Mouse (Mus musculus) CH12.LX (cell line): ENCODE data around the gene E4f1. TPM values are rescaled to one million over a fixed set of nuclear protein-coding genes. Genes with fewer than 3 reads are reported as not detected.
"Not testable (repeated sequence)": the region's sequence is repeated elsewhere in the genome, so short reads cannot be mapped to it uniquely, and the experiment has no call there.

Experiments used
- DNase-seq: peaks from one replicate; pipeline ENCODE4 v3.0.0-alpha.2; 2013; ENCODE audit errors: extremely low read depth
- H3K27ac ChIP-seq: 2 replicates; pipeline ENCODE4 v1.5.1; 2012; ENCODE audit warnings: low read depth, mild to moderate bottlenecking, control low read depth, moderate library complexity; ENCODE audit not compliant: insufficient read depth
- H3K27me3 ChIP-seq: replicated peaks from 2 replicates; pipeline ENCODE3; 2012; ENCODE audit warnings: inconsistent platforms
- H3K36me3 ChIP-seq, 2 experiments: replicated peaks in 1 of 2; 2 replicates each; pipeline versions ENCODE3 to v1.6.1; 2012; ENCODE audit warnings: inconsistent platforms in 1 of 2, low read length in 1 of 2, mild to moderate bottlenecking in 1 of 2, mixed read lengths in 1 of 2, moderate library complexity in 1 of 2; ENCODE audit not compliant: control insufficient read depth in 1 of 2, insufficient read depth in 1 of 2
- H3K4me1 ChIP-seq, 2 experiments: 2 replicates each; pipeline ENCODE4 v1.6.1; 2012; ENCODE audit warnings: inconsistent platforms in 1 of 2, moderate library complexity in 1 of 2; ENCODE audit not compliant: insufficient read depth in 2 of 2, control insufficient read depth in 1 of 2
- H3K4me2 ChIP-seq: 2 replicates; pipeline ENCODE4 v1.6.1; 2012; ENCODE audit warnings: low read depth, mild to moderate bottlenecking, control low read depth; ENCODE audit not compliant: poor library complexity, insufficient read depth, severe bottlenecking
- H3K4me3 ChIP-seq, 3 experiments: fragments of 150-350 bp in 1 of 3; sonication (generic) in 1 of 3; replicated peaks in 1 of 3; 2 replicates each; pipeline versions ENCODE3 to v1.5.1; 2011 to 2012; ENCODE audit warnings: low read depth in 2 of 3, low read length in 2 of 3, mild to moderate bottlenecking in 2 of 3, moderate library complexity in 2 of 3, control low read depth in 1 of 3, improper control_type of control experiment in 1 of 3, inconsistent platforms in 1 of 3, mixed read lengths in 1 of 3; ENCODE audit not compliant: poor library complexity in 1 of 3
- H3K79me2 ChIP-seq: replicated peaks from 2 replicates; pipeline ENCODE4 v1.6.1; 2012; ENCODE audit warnings: mild to moderate bottlenecking, moderate library complexity; ENCODE audit not compliant: control insufficient read depth, poor library complexity, insufficient read depth, severe bottlenecking; ENCODE audit errors: extremely low read depth
- H3K9ac ChIP-seq: 2 replicates; pipeline ENCODE4 v1.6.1; 2012; ENCODE audit warnings: low read depth, mild to moderate bottlenecking, control low read depth, moderate library complexity; ENCODE audit not compliant: insufficient read depth
- H3K9me3 ChIP-seq: replicated peaks from 2 replicates; pipeline ENCODE3; 2012; ENCODE audit warnings: low read length, inconsistent platforms, mixed read lengths
- BHLHE40 ChIP-seq: IDR thresholded peaks from 2 replicates; pipeline ENCODE4 v1.6.1; 2011; ENCODE audit warnings: mild to moderate bottlenecking, low read depth, low read length, improper control_type of control experiment
- CHD1 ChIP-seq: IDR thresholded peaks from 2 replicates; pipeline ENCODE4 v1.6.1; 2012; ENCODE audit warnings: low read depth, low read length, improper control_type of control experiment, inconsistent platforms
- CHD2 ChIP-seq: IDR thresholded peaks from 2 replicates; pipeline ENCODE4 v1.6.1; 2011; ENCODE audit warnings: low read length, improper control_type of control experiment
- CTCF ChIP-seq, 2 experiments: IDR thresholded peaks in 1 of 2; conservative IDR thresholded peaks in 1 of 2; 2 replicates each; pipeline ENCODE4 v1.5.1; 2011 to 2012; ENCODE audit warnings: low read depth in 2 of 2, low read length in 2 of 2, improper control_type of control experiment in 1 of 2, inconsistent platforms in 1 of 2, mild to moderate bottlenecking in 1 of 2, moderate library complexity in 1 of 2
- E2F4 ChIP-seq: IDR thresholded peaks from 2 replicates; pipeline ENCODE4 v1.6.1; 2011; ENCODE audit warnings: low read depth, low read length, improper control_type of control experiment; ENCODE audit not compliant: insufficient replicate concordance
- ELF1 ChIP-seq: IDR thresholded peaks from 2 replicates; pipeline ENCODE4 v1.6.1; 2014; ENCODE audit warnings: low read depth, mild to moderate bottlenecking, inconsistent platforms, low read length, improper control_type of control experiment
- ETS1 ChIP-seq: conservative IDR thresholded peaks from 2 replicates; pipeline ENCODE4 v1.6.1; 2012; ENCODE audit warnings: low read depth, mild to moderate bottlenecking, inconsistent platforms, low read length, improper control_type of control experiment, moderate library complexity
- HCFC1 ChIP-seq: IDR thresholded peaks from 2 replicates; pipeline ENCODE4 v1.6.1; 2012; ENCODE audit warnings: low read depth, mild to moderate bottlenecking, inconsistent platforms, low read length, improper control_type of control experiment
- IRF4 ChIP-seq: IDR thresholded peaks from 2 replicates; pipeline ENCODE4 v1.6.1; 2014; ENCODE audit warnings: low read depth, mild to moderate bottlenecking, inconsistent platforms, low read length, improper control_type of control experiment
- JUN ChIP-seq: IDR thresholded peaks from 2 replicates; pipeline ENCODE4 v1.6.1; 2011; ENCODE audit warnings: low read depth, mild to moderate bottlenecking, low read length, improper control_type of control experiment, moderate library complexity; ENCODE audit not compliant: insufficient read depth
- MAFK ChIP-seq: IDR thresholded peaks from 2 replicates; pipeline ENCODE4 v1.6.1; 2011; ENCODE audit warnings: low read length, improper control_type of control experiment; ENCODE audit not compliant: insufficient replicate concordance
- MEF2A ChIP-seq: IDR thresholded peaks from 2 replicates; pipeline ENCODE4 v1.6.1; 2014; ENCODE audit warnings: low read depth, mild to moderate bottlenecking, inconsistent platforms, low read length, improper control_type of control experiment, borderline replicate concordance
- PAX5 ChIP-seq: IDR thresholded peaks from 2 replicates; pipeline ENCODE4 v1.6.1; 2012; ENCODE audit warnings: low read length, inconsistent platforms, mixed read lengths
- POLR2A ChIP-seq: IDR thresholded peaks from 2 replicates; pipeline ENCODE4 v1.6.1; 2011; ENCODE audit warnings: low read depth, mild to moderate bottlenecking, improper control_type of control experiment, low read length
- POLR2AphosphoS2 ChIP-seq: IDR thresholded peaks from 2 replicates; pipeline ENCODE4 v1.6.1; 2011; ENCODE audit warnings: low read depth, low read length, improper control_type of control experiment
- RAD21 ChIP-seq: IDR thresholded peaks from 2 replicates; pipeline ENCODE4 v1.6.1; 2011; ENCODE audit warnings: low read depth, mild to moderate bottlenecking, low read length, improper control_type of control experiment, moderate library complexity
- RCOR1 ChIP-seq: conservative IDR thresholded peaks from 2 replicates; pipeline ENCODE4 v1.6.1; 2012; ENCODE audit warnings: low read depth, mild to moderate bottlenecking, inconsistent platforms, low read length, improper control_type of control experiment
- SMC3 ChIP-seq: IDR thresholded peaks from 2 replicates; pipeline ENCODE4 v1.6.1; 2011; ENCODE audit warnings: low read depth, low read length, improper control_type of control experiment
- TCF12 ChIP-seq: IDR thresholded peaks from 2 replicates; pipeline ENCODE4 v1.6.1; 2014; ENCODE audit warnings: low read depth, mild to moderate bottlenecking, inconsistent platforms, low read length, improper control_type of control experiment
- USF1 ChIP-seq: IDR thresholded peaks from 2 replicates; pipeline ENCODE4 v1.6.1; 2014; ENCODE audit warnings: low read depth, mild to moderate bottlenecking, inconsistent platforms, low read length, improper control_type of control experiment
- ZC3H11A ChIP-seq: IDR thresholded peaks from 2 replicates; pipeline ENCODE4 v1.6.1; 2012; ENCODE audit warnings: low read depth, mild to moderate bottlenecking, inconsistent platforms, low read length, improper control_type of control experiment
- dilution Hi-C: fragments of 300-500 bp; cut with MboI; formaldehyde crosslinking; loops from 2 replicates; pipeline ENCODE4 v1.14.3; 2020; ENCODE audit warnings: low sequenced_read_pairs; ENCODE audit not compliant: extremely low pct_unique_long_range_greater_than_20kb, extremely low pct_ligation_motif_present
- in situ Hi-C: fragments of 300-500 bp; cut with MboI; formaldehyde crosslinking; loops from 3 replicates; pipeline ENCODE4 v1.14.3; 2019; ENCODE audit warnings: low sequenced_read_pairs, low pct_ligation_motif_present, low pct_unique_long_range_greater_than_20kb, mixed read lengths
- polyA plus RNA-seq: library from polyadenylated mRNA; unstranded; fragments of >175 nt; gene quantifications from 2 replicates; pipeline ENCODE4 v1.2.1, GENCODE M21; 2012; ENCODE audit warnings: low read depth; ENCODE audit not compliant: insufficient read length
- total RNA-seq, 2 experiments: library from RNA; depleted of rRNA; stranded (reverse); fragments of 300-350 nt in 1 of 2; fragments of >200 nt in 1 of 2; gene quantifications; 2 replicates each; pipeline ENCODE4 v1.2.3; 2012 to 2014

E4f1 gene
- total and polyA plus RNA-seq, 3 experiments, result 10.2 to 22.7 (median 16.2) TPM

GRCm38 (mm10) chr17:24461580-24461979 lies 8.5 kb downstream of the E4f1 start:
- peaks cover 4 to 7% of the 10 kb centered on the region in 2 experiments; a peak in 2 of 4 replicates for H3K4me1 ChIP-seq
- H3K27ac ChIP-seq, result no peak overlapping the region
- H3K36me3 ChIP-seq, result peaks cover 3 to 15% of the 10 kb centered on the region in 2 experiments
- dilution Hi-C loops (no loop called here), in situ Hi-C loops (no loop called here)
- DNase-seq, result peak; percentile 56
- H3K9me3 ChIP-seq, result no peaks in the 10 kb centered on the region
- H3K9ac ChIP-seq, result no peak overlapping the region
- no peak overlapping the region for H3K4me2 ChIP-seq
- no peak for TF ChIP-seq RCOR1
- no peak for TF ChIP-seq BHLHE40
- no peak for TF ChIP-seq CHD1
- peak in 1 of 2 experiments; percentile 63; a peak in 2 of 4 replicates for TF ChIP-seq CTCF (conservative IDR thresholded peaks at IDR 0.05 in 1 of 2, IDR thresholded peaks at IDR 0.05 in 1 of 2; ENCODE audit: low read depth in 2 of 2, low read length in 2 of 2)
- no peak for TF ChIP-seq USF1
- TF ChIP-seq ELF1, result no peak
- no peak for TF ChIP-seq ZC3H11A
- TF ChIP-seq JUN, result no peak
- no peak for TF ChIP-seq IRF4
- TF ChIP-seq POLR2AphosphoS2, result no peak
- peak; percentile 69 for TF ChIP-seq RAD21
- TF ChIP-seq E2F4, result no peak
- no peak for TF ChIP-seq MEF2A
- no peak for TF ChIP-seq ETS1
- TF ChIP-seq POLR2A, result no peak
- TF ChIP-seq PAX5, result no peak
- no peak for TF ChIP-seq MAFK
- no peak for TF ChIP-seq CHD2
- no peak for TF ChIP-seq HCFC1
- TF ChIP-seq TCF12, result no peak
- peak; percentile 43 for TF ChIP-seq SMC3
- no peaks in the 10 kb centered on the region for H3K79me2 ChIP-seq
- no peaks in the 10 kb centered on the region for H3K27me3 ChIP-seq
- no peak overlapping the region for H3K4me3 ChIP-seq

DNA sequence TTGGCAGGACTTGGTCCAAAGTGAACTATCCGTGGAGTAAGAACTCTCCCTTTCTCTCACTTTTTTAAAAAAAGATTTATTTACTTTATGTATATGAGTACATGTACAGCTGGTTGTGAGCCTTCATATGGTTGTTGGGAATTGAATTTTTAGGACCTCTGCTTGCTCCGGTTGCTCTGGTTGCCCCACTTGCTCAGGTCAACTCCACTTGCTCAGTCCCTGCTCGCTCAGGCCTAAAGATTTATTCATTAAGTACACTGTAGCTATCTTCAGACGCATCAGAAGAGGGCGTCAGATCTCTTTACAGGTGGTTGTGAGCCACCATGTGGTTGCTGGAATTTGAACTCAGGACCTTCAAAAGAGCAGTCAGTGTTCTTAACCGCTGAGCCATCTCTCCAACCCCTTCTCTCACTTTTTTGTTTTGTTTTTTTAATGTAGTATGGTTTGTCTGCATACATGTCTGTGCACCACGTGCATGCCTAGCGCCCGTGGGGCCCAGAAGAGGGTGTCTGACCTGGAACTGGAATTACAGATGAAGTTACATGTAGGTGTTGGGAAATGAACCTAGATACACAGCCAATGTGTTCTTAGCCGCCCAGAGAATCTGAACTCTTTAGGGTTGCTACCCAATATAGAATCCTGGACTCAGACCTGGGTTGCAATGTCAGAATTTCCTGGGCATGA lies 14.4 kb downstream of the E4f1 start:
- H3K9ac ChIP-seq, H3K27me3 ChIP-seq, DNase-seq, dilution Hi-C loops, H3K9me3 ChIP-seq, H3K27ac ChIP-seq, in situ Hi-C loops: not testable (repeated sequence)
- Histone ChIP-seq H3K4me2 (peak overlapping the region; percentile 27; the same call in 1 of the 2 replicates), H3K4me3 (peak overlapping the region in 2 of 3 experiments; percentile 28 to 91), H3K36me3 (peaks cover 9 to 19% of the 10 kb centered on the region in 2 experiments), H3K4me1 (peaks cover 0 to 18% of the 10 kb centered on the region in 2 experiments; a peak in 2 of 4 replicates), H3K79me2 (peaks cover 15% of the 10 kb centered on the region)
- peak in 1 of 2 experiments; percentile 12; a peak in 1 of 4 replicates for TF ChIP-seq CTCF (conservative IDR thresholded peaks at IDR 0.05 in 1 of 2, IDR thresholded peaks at IDR 0.05 in 1 of 2; ENCODE audit: low read depth in 2 of 2, low read length in 2 of 2)
